Mouse (Mus musculus): ENCODE data around the gene Bcl11a.

Gene Bcl11a

GRCm38 (mm10) chr11:24159656-24160055 is 81.8 kb downstream of the Bcl11a start:
- DNase-seq (ENCODE audit: low spot score) = no peak

DNA sequence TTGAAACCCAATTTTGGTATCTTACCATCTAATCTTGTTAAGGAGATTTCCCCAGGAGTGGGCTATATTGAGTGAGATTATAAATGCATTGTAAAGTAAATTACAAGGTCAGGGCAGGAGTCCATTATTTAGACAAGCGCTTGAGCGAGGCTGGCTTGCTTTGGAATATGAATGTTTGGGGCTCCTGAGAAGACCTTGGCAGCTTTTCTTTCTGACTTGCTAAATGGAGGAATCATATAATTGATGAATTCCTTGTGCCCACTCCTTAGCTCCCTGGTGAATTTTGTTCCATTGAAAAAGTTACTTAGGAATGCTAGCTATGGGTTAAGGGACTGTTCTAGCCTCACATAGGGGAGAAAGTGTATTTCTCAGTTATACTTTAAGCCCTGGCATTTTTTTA is 83.6 kb downstream of the Bcl11a start:
- DNase-seq (ENCODE audit: low spot score) = no peak

DNA sequence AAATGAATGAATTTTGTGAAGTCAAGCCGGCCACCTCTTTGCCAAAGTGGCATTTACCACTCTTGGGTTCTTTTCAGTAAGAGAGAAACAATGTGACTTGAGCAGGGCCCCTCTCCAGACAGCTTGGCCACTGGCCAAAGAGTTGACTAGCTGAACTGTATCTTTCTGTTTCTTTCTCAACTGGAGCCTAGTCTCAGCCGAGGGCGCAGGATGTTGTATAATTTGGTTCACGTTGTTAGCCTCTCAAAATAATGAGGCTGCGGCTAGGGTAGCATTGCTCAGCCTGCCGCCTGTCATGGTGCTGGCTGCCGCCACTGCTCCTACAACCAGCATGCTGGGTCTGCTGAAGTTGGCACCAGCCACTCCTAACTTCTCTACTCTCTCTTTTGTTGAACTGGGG is 84.2 kb downstream of the Bcl11a start:
- no peak for DNase-seq (ENCODE audit: low spot score)

DNA sequence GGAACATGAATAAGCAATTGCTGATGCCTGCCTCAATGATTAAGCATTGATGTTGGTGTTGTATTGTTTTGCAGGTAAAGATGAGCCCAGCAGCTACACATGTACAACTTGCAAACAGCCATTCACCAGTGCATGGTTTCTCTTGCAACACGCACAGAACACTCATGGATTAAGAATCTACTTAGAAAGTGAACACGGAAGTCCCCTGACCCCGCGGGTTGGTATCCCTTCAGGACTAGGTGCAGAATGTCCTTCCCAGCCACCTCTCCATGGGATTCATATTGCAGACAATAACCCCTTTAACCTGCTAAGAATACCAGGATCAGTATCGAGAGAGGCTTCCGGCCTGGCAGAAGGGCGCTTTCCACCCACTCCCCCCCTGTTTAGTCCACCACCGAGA is 85.2 kb downstream of the Bcl11a start:
- no peak for DNase-seq (ENCODE audit: low spot score)

DNA sequence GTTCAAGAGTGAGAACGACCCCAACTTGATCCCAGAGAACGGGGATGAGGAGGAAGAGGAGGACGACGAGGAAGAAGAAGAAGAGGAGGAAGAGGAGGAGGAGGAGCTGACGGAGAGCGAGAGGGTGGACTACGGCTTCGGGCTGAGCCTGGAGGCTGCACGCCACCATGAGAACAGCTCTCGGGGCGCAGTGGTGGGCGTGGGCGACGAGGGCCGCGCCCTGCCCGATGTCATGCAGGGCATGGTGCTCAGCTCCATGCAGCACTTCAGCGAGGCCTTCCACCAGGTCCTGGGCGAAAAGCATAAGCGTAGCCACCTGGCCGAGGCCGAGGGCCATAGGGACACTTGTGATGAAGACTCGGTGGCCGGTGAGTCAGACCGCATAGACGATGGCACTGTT is 86.2 kb downstream of the Bcl11a start:
- DNase-seq (ENCODE audit: low spot score) = no peak

- no peak for DNase-seq (ENCODE audit: low spot score)
Measured at GRCm38 (mm10) chr11:24171675-24172285, 93.9 kb downstream of the Bcl11a start.

DNA sequence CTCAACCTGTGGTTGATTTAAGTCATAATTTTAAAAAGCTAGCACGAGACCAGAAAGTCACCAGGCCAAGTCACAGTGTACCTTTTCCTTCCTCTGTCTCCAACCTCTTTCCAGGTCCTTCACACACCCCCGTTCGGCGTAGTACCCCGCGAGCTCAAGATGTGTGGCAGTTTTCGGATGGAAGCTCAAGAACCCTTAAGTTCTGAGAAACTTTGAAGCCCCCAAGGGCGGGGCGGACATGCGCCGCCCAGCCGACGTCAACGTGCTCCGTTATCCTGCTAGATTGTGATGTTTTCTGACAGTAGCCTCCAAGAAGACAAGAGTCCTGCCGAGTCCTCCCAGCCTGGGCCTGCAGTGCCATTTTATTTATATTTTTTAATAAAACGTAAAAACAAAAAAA is 94.7 kb downstream of the Bcl11a start:
- DNase-seq (ENCODE audit: low spot score) = no peak

DNA sequence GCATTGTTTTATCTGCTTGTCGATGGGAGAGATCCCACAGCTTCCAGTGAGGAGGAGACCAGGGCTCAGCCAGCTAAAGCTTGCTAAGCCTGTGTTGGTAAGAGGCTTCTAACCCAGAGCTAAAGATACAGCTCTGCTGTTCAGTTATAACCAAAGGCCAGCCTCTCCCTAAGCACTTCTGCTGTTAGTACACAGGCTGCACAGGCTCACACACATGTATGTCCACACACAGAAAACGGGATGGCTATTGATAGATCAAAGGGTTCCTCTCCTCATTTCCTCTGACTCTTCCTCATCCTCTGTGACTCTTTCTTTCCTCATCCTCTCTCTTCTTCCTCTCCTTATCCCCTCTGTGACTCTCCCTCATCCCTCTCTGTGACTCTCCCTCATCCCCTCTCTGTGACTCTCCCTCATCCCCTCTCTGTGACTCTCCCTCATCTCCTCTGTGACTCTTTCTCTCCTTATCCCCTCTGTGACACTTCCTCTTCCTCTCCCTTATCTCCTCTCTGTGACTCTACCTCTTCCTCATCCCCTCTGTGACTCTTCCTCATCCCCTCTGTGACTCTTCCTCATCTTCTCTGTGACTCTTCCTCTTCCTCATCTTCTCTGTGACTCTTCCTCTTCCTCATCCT is 96.4 kb downstream of the Bcl11a start:
- no peak for DNase-seq (ENCODE audit: low spot score)

DNA sequence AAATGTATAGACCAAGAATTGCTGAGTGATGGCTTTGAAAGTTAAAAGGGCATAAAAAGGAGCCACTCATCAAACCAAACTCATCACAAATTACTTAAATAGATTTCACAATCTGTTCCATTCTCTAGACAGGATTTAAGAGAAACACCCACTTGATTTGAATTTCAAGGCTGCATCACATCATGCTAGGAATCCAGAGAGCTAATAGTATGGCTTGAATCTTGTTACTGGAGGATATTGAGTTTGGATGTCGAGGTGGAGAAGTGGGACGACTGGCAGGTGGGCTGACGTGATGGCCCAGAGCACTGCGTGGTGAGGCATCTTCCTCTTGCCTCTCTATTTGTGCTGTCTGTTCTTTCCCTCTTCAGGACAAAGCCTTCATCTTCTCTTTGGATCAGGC is 99.6 kb downstream of the Bcl11a start:
- DNase-seq (ENCODE audit: low spot score) = no peak

- no peak for DNase-seq (ENCODE audit: low spot score)
Measured at GRCm38 (mm10) chr11:24178823-24179476, 101.1 kb downstream of the Bcl11a start.

GRCm38 (mm10) chr11:24180040-24180439 is 102.2 kb downstream of the Bcl11a start:
- no peak for DNase-seq (ENCODE audit: low spot score)

GRCm38 (mm10) chr11:24183501-24183900 is 105.6 kb downstream of the Bcl11a start:
- DNase-seq (ENCODE audit: low spot score) = no peak

DNA sequence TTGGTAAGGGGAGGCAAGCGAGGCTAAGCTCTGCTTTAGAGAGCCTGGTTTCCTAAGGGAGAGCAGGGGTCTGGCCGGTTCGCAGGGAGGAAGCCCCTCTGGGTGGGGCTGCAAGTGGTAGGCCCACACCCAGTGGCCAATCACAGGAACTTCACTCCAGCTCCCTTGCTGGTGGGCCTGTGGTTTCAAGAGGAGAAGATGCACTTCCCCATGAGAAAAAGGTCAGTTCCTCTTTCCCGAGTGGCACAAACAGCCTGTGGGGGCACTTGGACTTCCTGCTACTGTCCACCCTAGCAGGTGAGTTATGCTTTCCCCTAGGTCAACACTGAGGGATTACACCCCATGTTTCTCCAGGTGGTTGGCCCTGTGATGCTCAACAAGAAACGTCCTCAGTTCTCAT is 107.1 kb downstream of the Bcl11a start:
- DNase-seq (ENCODE audit: low spot score) = no peak

- DNase-seq (ENCODE audit: low spot score) = no peak
Measured at GRCm38 (mm10) chr11:24190411-24190810, 112.6 kb downstream of the Bcl11a start.

- no peak for DNase-seq (ENCODE audit: low spot score)
Measured at GRCm38 (mm10) chr11:24196460-24197190, 118.8 kb downstream of the Bcl11a start.

DNA sequence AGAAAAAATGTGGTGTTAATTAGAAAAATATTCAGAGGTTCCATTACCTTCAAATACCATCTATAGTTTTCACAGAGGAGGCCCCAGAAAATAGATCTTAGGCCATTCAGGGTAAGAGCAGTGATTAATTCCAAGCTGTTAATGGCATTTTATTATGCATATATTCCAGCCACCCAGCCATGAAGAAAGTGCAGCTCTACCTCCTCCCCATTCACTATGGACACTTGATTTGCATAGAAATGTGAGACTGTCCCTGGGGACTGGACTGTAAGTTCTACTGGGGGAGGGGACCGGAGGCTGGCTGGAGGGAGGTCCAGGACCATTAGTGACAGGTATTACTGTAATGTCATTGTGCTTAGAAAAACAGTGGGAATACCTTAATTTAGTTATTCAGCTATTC is 119.6 kb downstream of the Bcl11a start:
- no peak for DNase-seq (ENCODE audit: low spot score)

DNA sequence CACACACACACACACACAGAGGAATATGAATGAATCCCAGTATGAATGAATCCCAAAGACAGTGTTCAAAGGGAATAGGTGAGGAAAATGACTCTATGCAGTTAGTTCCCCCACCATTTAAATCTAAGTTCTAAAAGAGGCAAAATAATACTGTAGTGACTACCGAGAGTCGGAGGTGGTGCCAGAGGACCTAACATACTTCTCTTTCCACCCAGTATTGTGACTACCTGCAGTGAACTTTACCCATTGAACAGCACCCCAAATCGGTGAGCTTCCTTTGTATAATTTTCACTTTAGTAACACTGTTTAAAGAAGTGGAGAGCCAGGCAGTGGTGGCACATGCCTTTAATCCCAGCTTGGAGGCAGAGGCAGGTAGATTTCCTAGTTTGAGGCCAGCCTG is 121.7 kb downstream of the Bcl11a start:
- DNase-seq (ENCODE audit: low spot score) = no peak

- no peak for DNase-seq (ENCODE audit: low spot score)
Measured at GRCm38 (mm10) chr11:24200310-24200709, 122.5 kb downstream of the Bcl11a start.

GRCm38 (mm10) chr11:24201223-24201622 is 123.4 kb downstream of the Bcl11a start:
- no peak for DNase-seq (ENCODE audit: low spot score)

GRCm38 (mm10) chr11:24202641-24203361 is 124.9 kb downstream of the Bcl11a start:
- DNase-seq (ENCODE audit: low spot score) = no peak

DNA sequence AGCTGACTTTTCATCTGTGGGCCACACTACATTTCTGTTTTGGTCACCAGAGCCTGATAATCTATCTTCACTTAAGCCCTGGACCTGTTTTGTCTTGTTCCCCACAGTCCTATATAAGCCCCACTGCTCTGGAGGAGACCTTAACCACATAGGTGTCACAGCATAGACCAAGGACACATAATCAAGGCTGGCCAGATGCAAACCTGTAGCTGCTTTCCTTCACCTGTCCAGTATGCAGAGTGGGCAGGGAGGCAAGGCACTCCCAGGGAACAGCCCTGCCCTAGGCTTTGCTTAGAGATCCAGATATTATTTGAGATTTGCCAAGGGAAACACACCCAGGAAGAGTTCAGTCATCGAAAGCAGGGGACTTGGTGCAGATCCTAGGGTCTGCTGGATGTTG is 125.6 kb downstream of the Bcl11a start:
- no peak for DNase-seq (ENCODE audit: low spot score)

DNA sequence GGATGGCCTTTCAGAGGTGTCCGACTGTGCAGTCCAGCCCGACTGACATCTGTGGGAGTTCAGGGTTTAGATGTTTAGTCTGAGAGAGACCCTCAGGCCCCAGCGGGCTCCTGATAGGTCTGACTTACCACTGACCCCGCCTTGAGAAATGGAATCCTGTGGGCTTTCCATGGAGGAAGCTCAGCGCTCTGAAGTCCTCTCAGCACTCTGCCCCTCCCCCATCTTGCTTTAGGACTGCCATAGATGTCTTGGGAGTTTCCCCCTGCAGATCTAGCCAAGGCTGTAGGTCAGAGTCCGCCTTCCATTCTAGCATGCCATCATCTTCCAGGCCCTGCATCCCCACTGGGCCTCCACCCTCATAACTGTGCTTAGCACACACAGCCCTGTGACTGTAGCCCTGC is 131.1 kb downstream of the Bcl11a start:
- DNase-seq (ENCODE audit: low spot score) = no peak
